Mouse (Mus musculus) megakaryocyte-erythroid progenitor cell, adult 5-6 weeks (primary cell): ENCODE data around the gene Man1c1. TPM values are rescaled to one million over a fixed set of nuclear protein-coding genes. Genes with fewer than 3 reads are reported as not detected.
A peak's percentile ranks its signal among the peaks of the same experiment; 100 is the strongest.

ENCODE experiments used
- ATAC-seq: replicated peaks from 2 replicates; pipeline ENCODE4 v1.8.0; 2016; ENCODE audit warnings: mild to moderate bottlenecking, inconsistent platforms; ENCODE audit not compliant: severe bottlenecking, poor library complexity, low FRiP score, low TSS enrichment
- total RNA-seq, 2 experiments: library from RNA; stranded (forward) in 1 of 2; stranded (reverse) in 1 of 2; fragments of 200-1000, 215-1000 nt in 1 of 2; fragments of >200 nt in 1 of 2; fragmentation: Nextera tagmentation in 1 of 2; gene quantifications; 2 replicates each; pipeline ENCODE4 v1.2.3; 2014 to 2017

Man1c1 gene
- total RNA-seq (2014; fragmentation: Nextera tagmentation) (0.49 and 0.59 TPM in 2 replicates), total RNA-seq (2017) (0.53 TPM in 1 of 2 replicates, not detected in the other)

- ATAC-seq: peak; percentile 95
Measured at GRCm38 (mm10) chr4:134703835-134704546, at the start of gene Man1c1. Gene Man1c1, minus strand, starts transcription at chr4:134704290.

GRCm38 (mm10) chr4:134753516-134754261 lies 49.6 kb upstream of the Man1c1 start:
- no peak for ATAC-seq

- ATAC-seq: no peak
Measured at GRCm38 (mm10) chr4:134752911-134753426, 48.9 kb upstream of the Man1c1 start.

- ATAC-seq: peak; percentile 77
Measured at GRCm38 (mm10) chr4:134751682-134752380, 47.7 kb upstream of the Man1c1 start.

GRCm38 (mm10) chr4:134750825-134751224 lies 46.7 kb upstream of the Man1c1 start:
- no peak for ATAC-seq

GRCm38 (mm10) chr4:134750263-134750662 lies 46.2 kb upstream of the Man1c1 start:
- no peak for ATAC-seq

- peak; percentile 56 for ATAC-seq
Measured at GRCm38 (mm10) chr4:134749301-134750030, 45.4 kb upstream of the Man1c1 start.

- no peak for ATAC-seq
Measured at GRCm38 (mm10) chr4:134745900-134746661, 42.0 kb upstream of the Man1c1 start.

- ATAC-seq: no peak
Measured at GRCm38 (mm10) chr4:134743881-134744633, 40.0 kb upstream of the Man1c1 start.

- ATAC-seq: no peak
Measured at GRCm38 (mm10) chr4:134741949-134742348, 37.9 kb upstream of the Man1c1 start.

GRCm38 (mm10) chr4:134740186-134740585 lies 36.1 kb upstream of the Man1c1 start:
- no peak for ATAC-seq

- ATAC-seq: no peak
Measured at GRCm38 (mm10) chr4:134739530-134739929, 35.4 kb upstream of the Man1c1 start.

GRCm38 (mm10) chr4:134737365-134737910 lies 33.3 kb upstream of the Man1c1 start:
- no peak for ATAC-seq

- ATAC-seq: no peak
Measured at GRCm38 (mm10) chr4:134736147-134736546, 32.1 kb upstream of the Man1c1 start.

- ATAC-seq: peak; percentile 72
Measured at GRCm38 (mm10) chr4:134734629-134735081, 30.6 kb upstream of the Man1c1 start.

- ATAC-seq: peak; percentile 57
Measured at GRCm38 (mm10) chr4:134734038-134734628, 30.0 kb upstream of the Man1c1 start.

- ATAC-seq: no peak
Measured at GRCm38 (mm10) chr4:134733371-134733770, 29.3 kb upstream of the Man1c1 start.
